Mouse (Mus musculus) CH12.LX (cell line): Measurements from ENCODE around the gene Zfp592. TPM values are rescaled to one million over a fixed set of nuclear protein-coding genes. Genes with fewer than 3 reads are reported as not detected.

ENCODE experiments used
- DNase-seq: peaks from one replicate; pipeline ENCODE4 v3.0.0-alpha.2; 2013; ENCODE audit errors: extremely low read depth
- H3K27ac ChIP-seq: 2 replicates; pipeline ENCODE4 v1.5.1; 2012; ENCODE audit warnings: low read depth, mild to moderate bottlenecking, control low read depth, moderate library complexity; ENCODE audit not compliant: insufficient read depth
- H3K27me3 ChIP-seq: replicated peaks from 2 replicates; pipeline ENCODE3; 2012; ENCODE audit warnings: inconsistent platforms
- H3K36me3 ChIP-seq, 2 experiments: replicated peaks in 1 of 2; 2 replicates each; pipeline versions ENCODE3 to v1.6.1; 2012; ENCODE audit warnings: inconsistent platforms in 1 of 2, low read length in 1 of 2, mild to moderate bottlenecking in 1 of 2, mixed read lengths in 1 of 2, moderate library complexity in 1 of 2; ENCODE audit not compliant: control insufficient read depth in 1 of 2, insufficient read depth in 1 of 2
- H3K4me1 ChIP-seq, 2 experiments: 2 replicates each; pipeline ENCODE4 v1.6.1; 2012; ENCODE audit warnings: inconsistent platforms in 1 of 2, moderate library complexity in 1 of 2; ENCODE audit not compliant: insufficient read depth in 2 of 2, control insufficient read depth in 1 of 2
- H3K4me2 ChIP-seq: 2 replicates; pipeline ENCODE4 v1.6.1; 2012; ENCODE audit warnings: low read depth, mild to moderate bottlenecking, control low read depth; ENCODE audit not compliant: poor library complexity, insufficient read depth, severe bottlenecking
- H3K4me3 ChIP-seq, 3 experiments: fragments of 150-350 bp in 1 of 3; sonication (generic) in 1 of 3; replicated peaks in 1 of 3; 2 replicates each; pipeline versions ENCODE3 to v1.5.1; 2011 to 2012; ENCODE audit warnings: low read depth in 2 of 3, low read length in 2 of 3, mild to moderate bottlenecking in 2 of 3, moderate library complexity in 2 of 3, control low read depth in 1 of 3, improper control_type of control experiment in 1 of 3, inconsistent platforms in 1 of 3, mixed read lengths in 1 of 3; ENCODE audit not compliant: poor library complexity in 1 of 3
- H3K79me2 ChIP-seq: replicated peaks from 2 replicates; pipeline ENCODE4 v1.6.1; 2012; ENCODE audit warnings: mild to moderate bottlenecking, moderate library complexity; ENCODE audit not compliant: control insufficient read depth, poor library complexity, insufficient read depth, severe bottlenecking; ENCODE audit errors: extremely low read depth
- H3K9ac ChIP-seq: 2 replicates; pipeline ENCODE4 v1.6.1; 2012; ENCODE audit warnings: low read depth, mild to moderate bottlenecking, control low read depth, moderate library complexity; ENCODE audit not compliant: insufficient read depth
- H3K9me3 ChIP-seq: replicated peaks from 2 replicates; pipeline ENCODE3; 2012; ENCODE audit warnings: low read length, inconsistent platforms, mixed read lengths
- BHLHE40 ChIP-seq: IDR thresholded peaks from 2 replicates; pipeline ENCODE4 v1.6.1; 2011; ENCODE audit warnings: mild to moderate bottlenecking, low read depth, low read length, improper control_type of control experiment
- ELF1 ChIP-seq: IDR thresholded peaks from 2 replicates; pipeline ENCODE4 v1.6.1; 2014; ENCODE audit warnings: low read depth, mild to moderate bottlenecking, inconsistent platforms, low read length, improper control_type of control experiment
- ETS1 ChIP-seq: conservative IDR thresholded peaks from 2 replicates; pipeline ENCODE4 v1.6.1; 2012; ENCODE audit warnings: low read depth, mild to moderate bottlenecking, inconsistent platforms, low read length, improper control_type of control experiment, moderate library complexity
- IRF4 ChIP-seq: IDR thresholded peaks from 2 replicates; pipeline ENCODE4 v1.6.1; 2014; ENCODE audit warnings: low read depth, mild to moderate bottlenecking, inconsistent platforms, low read length, improper control_type of control experiment
- JUND ChIP-seq: conservative IDR thresholded peaks from 2 replicates; pipeline ENCODE4 v1.6.1; 2011; ENCODE audit warnings: low read depth, low read length, improper control_type of control experiment
- MAX ChIP-seq: IDR thresholded peaks from 2 replicates; pipeline ENCODE4 v1.6.1; 2011; ENCODE audit warnings: low read length, improper control_type of control experiment
- MEF2A ChIP-seq: IDR thresholded peaks from 2 replicates; pipeline ENCODE4 v1.6.1; 2014; ENCODE audit warnings: low read depth, mild to moderate bottlenecking, inconsistent platforms, low read length, improper control_type of control experiment, borderline replicate concordance
- MXI1 ChIP-seq: IDR thresholded peaks from 2 replicates; pipeline ENCODE4 v1.6.1; 2011; ENCODE audit warnings: mild to moderate bottlenecking, low read depth, low read length, improper control_type of control experiment
- NRF1 ChIP-seq: IDR thresholded peaks from 2 replicates; pipeline ENCODE4 v1.6.1; 2014; ENCODE audit warnings: low read depth, mild to moderate bottlenecking, inconsistent platforms, low read length, improper control_type of control experiment, moderate library complexity
- POLR2AphosphoS2 ChIP-seq: IDR thresholded peaks from 2 replicates; pipeline ENCODE4 v1.6.1; 2011; ENCODE audit warnings: low read depth, low read length, improper control_type of control experiment
- RCOR1 ChIP-seq: conservative IDR thresholded peaks from 2 replicates; pipeline ENCODE4 v1.6.1; 2012; ENCODE audit warnings: low read depth, mild to moderate bottlenecking, inconsistent platforms, low read length, improper control_type of control experiment
- TCF12 ChIP-seq: IDR thresholded peaks from 2 replicates; pipeline ENCODE4 v1.6.1; 2014; ENCODE audit warnings: low read depth, mild to moderate bottlenecking, inconsistent platforms, low read length, improper control_type of control experiment
- USF2 ChIP-seq: conservative IDR thresholded peaks from 2 replicates; pipeline ENCODE4 v1.6.1; 2011; ENCODE audit warnings: low read depth, low read length, improper control_type of control experiment
- ZC3H11A ChIP-seq: IDR thresholded peaks from 2 replicates; pipeline ENCODE4 v1.6.1; 2012; ENCODE audit warnings: low read depth, mild to moderate bottlenecking, inconsistent platforms, low read length, improper control_type of control experiment
- ZKSCAN1 ChIP-seq: IDR thresholded peaks from 2 replicates; pipeline ENCODE4 v1.6.1; 2012; ENCODE audit warnings: low read depth, inconsistent platforms, low read length, improper control_type of control experiment, borderline replicate concordance
- dilution Hi-C: fragments of 300-500 bp; cut with MboI; formaldehyde crosslinking; loops from 2 replicates; pipeline ENCODE4 v1.14.3; 2020; ENCODE audit warnings: low sequenced_read_pairs; ENCODE audit not compliant: extremely low pct_unique_long_range_greater_than_20kb, extremely low pct_ligation_motif_present
- in situ Hi-C: fragments of 300-500 bp; cut with MboI; formaldehyde crosslinking; loops from 3 replicates; pipeline ENCODE4 v1.14.3; 2019; ENCODE audit warnings: low sequenced_read_pairs, low pct_ligation_motif_present, low pct_unique_long_range_greater_than_20kb, mixed read lengths
- polyA plus RNA-seq: library from polyadenylated mRNA; unstranded; fragments of >175 nt; gene quantifications from 2 replicates; pipeline ENCODE4 v1.2.1, GENCODE M21; 2012; ENCODE audit warnings: low read depth; ENCODE audit not compliant: insufficient read length
- total RNA-seq, 2 experiments: library from RNA; depleted of rRNA; stranded (reverse); fragments of 300-350 nt in 1 of 2; fragments of >200 nt in 1 of 2; gene quantifications; 2 replicates each; pipeline ENCODE4 v1.2.3; 2012 to 2014

Zfp592 gene
- total and polyA plus RNA-seq, 3 experiments, result 7.8 to 23.6 (median 10.1) TPM

GRCm38 (mm10) chr7:81077009-81077408 is 83.5 kb downstream of the Zfp592 start:
- Histone ChIP-seq H3K79me2 (no peaks in the 10 kb centered on the region), H3K9me3 (peaks cover 3% of the 10 kb centered on the region), H3K27me3 (peaks cover 5% of the 10 kb centered on the region), H3K9ac (no peak overlapping the region), H3K4me1 (peaks cover 6 to 27% of the 10 kb centered on the region in 2 experiments; a peak in 3 of 4 replicates), H3K27ac (no peak overlapping the region), H3K4me2 (no peak overlapping the region), H3K4me3 (no peak overlapping the region), H3K36me3 (no peaks in the 10 kb centered on the region)
- dilution Hi-C loops (no loop called here), in situ Hi-C loops (no loop called here)
- TF ChIP-seq MEF2A (peak; percentile 94), IRF4 (0 out of 2 replicates have a peak, but pooled peaks have one; percentile 15), ZKSCAN1 (no peak), MAX (no peak), ELF1 (no peak), BHLHE40 (peak; percentile 54), ETS1 (peak; percentile 83; the same call in 1 of the 2 replicates), MXI1 (no peak)
- DNase-seq, result peak; percentile 21

- Histone ChIP-seq H3K4me2 (no peak overlapping the region), H3K9ac (no peak overlapping the region), H3K27me3 (peaks cover 5% of the 10 kb centered on the region), H3K27ac (no peak overlapping the region), H3K36me3 (no peaks in the 10 kb centered on the region), H3K4me3 (no peak overlapping the region), H3K9me3 (no peaks in the 10 kb centered on the region), H3K4me1 (peaks cover 6 to 27% of the 10 kb centered on the region in 2 experiments; a peak in 3 of 4 replicates), H3K79me2 (no peaks in the 10 kb centered on the region)
- no peak for DNase-seq
- in situ Hi-C loops, result no loop called here
- TF ChIP-seq ZC3H11A, result no peak
- no peak for TF ChIP-seq MAX
- no peak for TF ChIP-seq POLR2AphosphoS2
- no peak for TF ChIP-seq JUND
- TF ChIP-seq RCOR1, result no peak
- no peak for TF ChIP-seq NRF1
- TF ChIP-seq BHLHE40, result no peak
- no peak for TF ChIP-seq USF2
- TF ChIP-seq TCF12, result no peak
- dilution Hi-C loops, result no loop called here
These were observed 85.3 kb downstream of the Zfp592 start for GRCm38 (mm10) chr7:81078740-81079139.
